Mouse (Mus musculus) CD4-positive, CD25-positive, alpha-beta regulatory T cell (primary cell): ENCODE results near the gene Vmn1r51. TPM values are rescaled to one million over a fixed set of nuclear protein-coding genes. Genes with fewer than 3 reads are reported as not detected.

Experiments
- polyA plus RNA-seq: library from polyadenylated mRNA; unstranded; fragments of 100-300 nt; shearing (Covaris generic); gene quantifications from one replicate; pipeline ENCODE4 v1.2.1, GENCODE M21; 2017

Vmn1r51 gene
- not detected for polyA plus RNA-seq

DNA sequence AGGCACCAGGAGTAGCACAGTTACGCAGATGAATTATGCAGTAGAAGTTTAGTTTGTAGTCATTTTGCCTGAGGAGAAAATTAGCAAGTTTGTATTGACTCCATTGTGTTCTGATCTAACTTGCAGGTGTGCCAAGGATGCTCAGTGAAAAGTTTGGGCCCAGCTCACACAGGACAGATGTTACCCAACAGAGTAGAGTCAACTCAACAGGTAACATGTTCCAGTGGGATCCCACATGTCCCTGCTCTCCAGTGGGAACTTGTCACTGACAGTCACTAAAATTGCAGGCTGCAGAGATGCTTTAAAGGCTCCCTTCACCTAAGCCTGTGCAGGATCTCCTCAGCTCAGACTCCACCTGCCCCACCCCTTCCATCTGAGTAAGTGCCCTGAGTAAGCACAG is at the start of gene Vmn1r51:
Vmn1r51 (plus strand) TSS at position 301 of the 400 bp plus-strand sequence.

DNA sequence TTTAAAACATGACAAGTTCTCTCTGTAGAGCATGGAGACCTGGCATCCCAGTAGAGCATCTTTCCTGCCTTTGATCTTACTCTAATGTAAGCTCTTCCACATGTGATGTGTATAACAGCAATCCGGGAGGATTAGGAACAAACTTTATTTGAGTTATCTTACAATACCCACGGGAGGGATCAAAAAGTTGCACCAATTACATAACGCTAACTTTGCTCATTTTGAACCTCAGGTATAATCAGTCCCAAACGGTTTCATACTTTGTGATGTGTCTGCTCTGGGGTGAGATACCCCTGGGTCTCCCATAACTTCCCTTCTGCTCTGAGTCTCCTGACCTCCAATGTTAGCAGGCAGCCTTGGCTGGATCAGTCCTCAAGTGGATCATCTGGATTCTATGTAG is 44.0 kb upstream of the Vmn1r51 start, which contains the start of gene Vmn1r49:
Vmn1r49 (minus strand) TSS at position 101 of the 400 bp plus-strand sequence.

DNA sequence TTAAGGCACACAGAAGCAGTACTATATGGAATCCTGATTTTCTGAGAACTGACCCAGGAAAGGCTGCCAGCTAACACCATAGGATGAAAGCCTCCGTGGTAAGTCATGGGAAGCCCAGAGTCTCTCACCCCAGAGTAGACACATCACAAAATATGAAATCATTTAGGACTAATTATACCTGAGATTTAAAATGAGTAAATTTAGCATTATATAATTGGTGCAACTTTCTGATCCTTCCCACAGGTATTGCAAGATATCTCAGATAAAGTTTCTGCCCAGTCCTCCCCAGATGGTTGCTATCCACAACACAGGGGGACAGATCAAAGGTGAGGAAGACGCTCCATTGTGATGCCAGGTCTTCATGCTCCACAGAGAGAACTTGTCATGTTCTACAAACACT is 21.3 kb upstream of the Vmn1r51 start, which contains the start of gene Vmn1r50:
Vmn1r50 (plus strand) TSS at position 301 of the 400 bp plus-strand sequence.

GRCm38 (mm10) chr6:90174508-90174907 is 52.1 kb downstream of the Vmn1r51 start, which contains the start of gene Vmn1r52:
Gene Vmn1r52 (plus strand): TSS chr6:90174808.

Other genes starting within 250 kb of the Vmn1r51 start
- not detected for gene Vmn1r42, start 246.2 kb upstream of the Vmn1r51 start, polyA plus RNA-seq
- gene Vmn1r43, start 246.2 kb upstream of the Vmn1r51 start, polyA plus RNA-seq, result 0.06 TPM
- not detected for gene Vmn1r44, start 238.9 kb upstream of the Vmn1r51 start, polyA plus RNA-seq
- gene Vmn1r45, start 182.0 kb upstream of the Vmn1r51 start, polyA plus RNA-seq, result not detected
- 0.02 TPM for gene Vmn1r46, start 153.3 kb upstream of the Vmn1r51 start, polyA plus RNA-seq
- not detected for gene Vmn1r47, start 106.4 kb upstream of the Vmn1r51 start, polyA plus RNA-seq
- gene Vmn1r48, start 85.8 kb upstream of the Vmn1r51 start, polyA plus RNA-seq, result not detected
- 0.06 TPM for gene Vmn1r49, start 44.1 kb upstream of the Vmn1r51 start, polyA plus RNA-seq
- not detected for gene Vmn1r50, start 21.2 kb upstream of the Vmn1r51 start, polyA plus RNA-seq
- not detected for gene Vmn1r52, start 52.2 kb downstream of the Vmn1r51 start, polyA plus RNA-seq
- gene V1ra8, start 80.2 kb downstream of the Vmn1r51 start, polyA plus RNA-seq, result not detected
- gene Vmn1r53, start 101.8 kb downstream of the Vmn1r51 start, polyA plus RNA-seq, result not detected
- gene Vmn1r54, start 123.7 kb downstream of the Vmn1r51 start, polyA plus RNA-seq, result not detected
- not detected for gene BC048671, start 178.6 kb downstream of the Vmn1r51 start, polyA plus RNA-seq
- not detected for gene Chst13, start 202.6 kb downstream of the Vmn1r51 start, polyA plus RNA-seq
- not detected for gene Uroc1, start 210.7 kb downstream of the Vmn1r51 start, polyA plus RNA-seq
- 34.8 TPM for gene Zxdc, start 246.9 kb downstream of the Vmn1r51 start, polyA plus RNA-seq